Mouse (Mus musculus) left cerebral cortex, adult 8-10 months (tissue): ENCODE results near the gene Pms2. TPM values are rescaled to one million over a fixed set of nuclear protein-coding genes. Genes with fewer than 3 reads are reported as not detected.

Source experiments
- total RNA-seq, 4 experiments: library from RNA; stranded (reverse); gene quantifications; 2 replicates each; pipeline ENCODE4 v1.2.4; 2022

Pms2 gene
- total RNA-seq, 4 experiments from 2014 or later = 18.2 to 22.7 (median 21.7) TPM

Other genes with a start within 250 kb of the Pms2 start
- gene Usp42, start 177.7 kb upstream of the Pms2 start, total RNA-seq = 10 to 100 TPM; 21.5 to 25.3 (median 23.8) TPM
- 10 to 100 TPM; 42.9 to 43.6 (median 43.3) TPM for gene Eif2ak1, start 92.2 kb upstream of the Pms2 start, total RNA-seq
- gene Ankrd61, start 12.3 kb upstream of the Pms2 start, total RNA-seq = under 1 TPM in 1 of 4 experiments, not detected in 3; 0.24 TPM
- gene Aimp2, start 117 bp upstream of the Pms2 start, total RNA-seq = 10 to 100 TPM; 27.6 to 32.1 (median 29.9) TPM
- gene Gm42421, start 18.2 kb downstream of the Pms2 start, total RNA-seq = 1 to 10 TPM in 3 of 4 experiments, under 1 TPM in 1; 0.91 to 2.3 (median 1.6) TPM
- 1 to 10 TPM; 4.0 to 6.2 (median 5.0) TPM for gene Rsph10b, start 23.1 kb downstream of the Pms2 start, total RNA-seq
- 10 to 100 TPM; 39.1 to 44.3 (median 40.7) TPM for gene Ccz1, start 104.9 kb downstream of the Pms2 start, total RNA-seq
- 1 to 10 TPM; 1.0 to 2.6 (median 1.1) TPM for gene Ocm, start 116.7 kb downstream of the Pms2 start, total RNA-seq
- 100 to 1,000 TPM; 133 to 154 (median 141) TPM for gene Lmtk2, start 190.5 kb downstream of the Pms2 start, total RNA-seq